Mouse (Mus musculus) embryonic facial prominence, embryonic 15.5 days (tissue): Measurements from ENCODE around the gene Mtus2. TPM values are rescaled to one million over a fixed set of nuclear protein-coding genes. Genes with fewer than 3 reads are reported as not detected.

Experiments used
- ATAC-seq: fragments of 200-750 bp; cut with Nextera tagmentation; 2 replicates; pipeline ENCODE4 v1.8.0; 2017; ENCODE audit warnings: low read depth, moderate TSS enrichment; ENCODE audit not compliant: insufficient number of reproducible peaks, low FRiP score, low TSS enrichment
- H3K27ac ChIP-seq: fragments of 300-500 bp; sonication (generic); replicated peaks from 2 replicates; pipeline ENCODE4 v1.5.1; 2015; ENCODE audit warnings: mild to moderate bottlenecking, inconsistent platforms
- H3K27me3 ChIP-seq: fragments of 300-500 bp; sonication (generic); 2 replicates; pipeline ENCODE4 v1.6.1; 2015; ENCODE audit warnings: inconsistent platforms
- H3K36me3 ChIP-seq: fragments of 300-500 bp; sonication (generic); 2 replicates; pipeline ENCODE4 v1.6.1; 2015; ENCODE audit warnings: mild to moderate bottlenecking, inconsistent platforms
- H3K4me1 ChIP-seq: fragments of 300-500 bp; sonication (generic); 2 replicates; pipeline ENCODE4 v1.6.1; 2015; ENCODE audit warnings: inconsistent platforms
- H3K4me2 ChIP-seq: fragments of 300-500 bp; sonication (generic); replicated peaks from 2 replicates; pipeline ENCODE4 v1.6.1; 2015; ENCODE audit warnings: mild to moderate bottlenecking, inconsistent platforms
- H3K4me3 ChIP-seq: fragments of 300-500 bp; sonication (generic); replicated peaks from 2 replicates; pipeline ENCODE4 v1.5.1; 2015; ENCODE audit warnings: mild to moderate bottlenecking, inconsistent platforms
- H3K9ac ChIP-seq: fragments of 300-500 bp; sonication (generic); 2 replicates; pipeline ENCODE4 v1.6.1; 2015; ENCODE audit warnings: inconsistent platforms
- H3K9me3 ChIP-seq: fragments of 300-500 bp; sonication (generic); replicated peaks from 2 replicates; pipeline ENCODE4 v1.6.1; 2016; ENCODE audit warnings: inconsistent platforms
- WGBS: fragments of 180-500 bp; shearing (Covaris S2); methylation state at CpG from one replicate; pipeline ENCODE4 v1.1.7; 2015; 5-methylcytosine and 5-hydroxymethylcytosine counted together
- polyA plus RNA-seq: library from polyadenylated mRNA; unstranded; fragments of >200 nt; fragmentation: Nextera tagmentation; extraction: Ambion mirVana; gene quantifications from 2 replicates; pipeline ENCODE4 v1.2.1, GENCODE M21; 2015

Mtus2 gene
- polyA plus RNA-seq, 1 experiment from 2014 or later, result 4.5 TPM

DNA sequence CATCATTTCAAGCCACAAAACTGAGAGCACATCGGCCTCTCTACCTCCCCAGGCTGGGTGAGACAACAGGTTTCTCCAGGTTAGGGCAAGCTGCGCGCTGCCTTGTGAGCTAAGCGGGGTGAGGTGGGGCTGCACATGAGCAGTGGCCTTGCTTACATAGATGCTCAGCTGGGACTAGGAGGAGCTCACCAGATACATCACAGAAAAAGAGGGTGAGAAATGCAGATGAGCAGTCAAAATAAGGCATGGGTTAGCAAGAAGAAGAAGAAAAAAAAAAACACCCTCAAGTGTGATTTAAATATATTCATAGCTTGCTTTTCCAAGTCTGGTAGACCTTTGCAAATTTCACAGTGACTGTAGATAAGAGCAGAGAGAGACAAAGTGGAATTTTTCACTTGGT is 254.7 kb downstream of the Mtus2 start:
- H3K4me3 ChIP-seq, result no peak overlapping the region
- WGBS, result 90% methylated on average over 4 of the region's 4 CpGs
- no peaks in the 10 kb centered on the region for H3K36me3 ChIP-seq
- no peak for ATAC-seq
- no peak overlapping the region for H3K4me2 ChIP-seq
- no peak overlapping the region for H3K9ac ChIP-seq
- no peak overlapping the region for H3K27ac ChIP-seq
- H3K9me3 ChIP-seq, result no peaks in the 10 kb centered on the region
- H3K27me3 ChIP-seq, result no peaks in the 10 kb centered on the region
- no peaks in the 10 kb centered on the region for H3K4me1 ChIP-seq

DNA sequence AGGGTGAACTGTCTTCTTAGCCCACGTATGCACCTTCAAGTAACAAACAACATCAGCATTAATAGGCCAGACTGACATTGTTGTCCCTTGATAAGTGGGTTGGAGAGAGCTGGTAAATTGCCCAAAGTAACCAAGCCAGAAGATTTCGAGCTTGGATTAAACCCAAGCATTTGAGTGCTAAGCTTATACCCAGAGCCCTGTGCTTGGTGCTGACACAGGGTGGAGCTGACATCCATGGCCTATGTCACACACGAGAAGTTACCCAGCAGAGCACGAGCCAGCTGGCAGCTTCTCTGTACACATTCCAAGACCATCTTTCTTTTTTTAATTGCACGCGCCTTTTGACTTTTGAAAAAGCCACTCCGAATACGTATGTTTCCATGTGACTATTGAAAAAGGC is 259.7 kb downstream of the Mtus2 start:
- Histone ChIP-seq H3K4me1 (no peaks in the 10 kb centered on the region), H3K9ac (no peak overlapping the region), H3K9me3 (no peaks in the 10 kb centered on the region), H3K4me2 (no peak overlapping the region), H3K27ac (no peak overlapping the region), H3K36me3 (no peaks in the 10 kb centered on the region), H3K4me3 (no peak overlapping the region), H3K27me3 (no peaks in the 10 kb centered on the region)
- ATAC-seq, result no peak
- 72% methylated on average over 8 of the region's 8 CpGs for WGBS

DNA sequence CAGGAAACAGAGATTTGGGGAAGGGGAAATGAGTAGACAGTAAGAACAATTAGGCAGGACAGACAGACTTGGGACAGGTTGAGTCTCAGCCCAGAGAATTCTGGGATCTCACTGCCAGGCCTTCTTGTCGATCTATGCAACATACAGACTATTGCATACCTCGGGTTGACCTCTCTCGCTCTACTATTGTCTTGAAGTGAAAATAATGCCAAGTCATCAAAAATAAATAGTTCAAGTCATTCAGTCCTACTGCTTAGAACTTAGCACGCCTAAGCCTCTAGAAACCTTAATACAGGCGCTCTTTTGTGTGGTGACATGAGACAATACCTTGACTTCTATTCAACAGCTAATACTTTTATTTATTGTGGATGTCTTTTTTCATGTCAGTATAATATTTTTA is 265.8 kb downstream of the Mtus2 start:
- no peaks in the 10 kb centered on the region for H3K4me1 ChIP-seq
- H3K9me3 ChIP-seq, result no peaks in the 10 kb centered on the region
- H3K27ac ChIP-seq, result no peak overlapping the region
- ATAC-seq, result no peak
- no peaks in the 10 kb centered on the region for H3K36me3 ChIP-seq
- H3K4me3 ChIP-seq, result no peak overlapping the region
- no peaks in the 10 kb centered on the region for H3K27me3 ChIP-seq
- no peak overlapping the region for H3K4me2 ChIP-seq
- H3K9ac ChIP-seq, result no peak overlapping the region
- WGBS, result 85% methylated on average over 5 of the region's 5 CpGs

DNA sequence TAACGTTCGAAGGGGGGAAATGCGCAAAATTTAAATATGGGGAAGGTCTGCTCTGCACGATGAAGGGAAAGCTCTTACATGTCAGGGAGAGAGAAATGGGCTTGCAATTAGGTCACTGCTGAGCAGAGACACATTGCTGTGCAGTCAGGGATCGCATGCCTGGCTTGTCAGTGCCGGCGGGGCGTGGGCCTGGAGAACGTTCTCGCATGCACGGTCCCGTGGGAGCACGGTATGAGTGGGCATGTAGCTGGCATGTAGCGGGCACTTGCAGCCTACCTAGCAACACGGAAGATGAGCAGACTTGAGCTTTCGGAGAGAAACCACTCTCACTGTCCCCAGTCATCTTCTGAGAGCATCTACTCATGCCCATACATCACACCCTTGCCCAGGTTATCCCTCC is 266.9 kb downstream of the Mtus2 start:
- Histone ChIP-seq H3K36me3 (no peaks in the 10 kb centered on the region), H3K4me3 (no peak overlapping the region), H3K9ac (no peak overlapping the region), H3K4me1 (no peaks in the 10 kb centered on the region), H3K4me2 (no peak overlapping the region), H3K9me3 (no peaks in the 10 kb centered on the region), H3K27me3 (no peaks in the 10 kb centered on the region), H3K27ac (no peak overlapping the region)
- WGBS, result 87% methylated on average over 16 of the region's 16 CpGs
- no peak for ATAC-seq

DNA sequence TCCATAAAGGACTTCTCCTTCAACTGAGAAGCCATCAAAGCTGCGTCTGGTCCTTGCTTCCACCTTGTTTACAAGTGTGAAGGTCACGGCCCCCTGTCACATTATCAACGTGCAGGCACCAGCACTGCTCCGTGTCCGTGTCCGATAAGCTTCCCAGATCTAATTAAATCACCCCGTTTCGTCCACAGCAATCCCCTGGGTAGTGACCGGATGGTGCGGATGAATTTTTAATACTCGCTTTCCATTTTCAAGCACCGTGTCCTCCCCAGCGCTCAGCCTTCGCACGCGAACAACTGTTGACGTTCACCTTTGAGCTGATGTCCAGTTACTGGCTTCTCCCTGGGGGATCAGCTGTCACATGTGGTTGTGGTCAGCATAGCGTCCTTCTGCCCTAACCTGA is 276.6 kb downstream of the Mtus2 start:
- H3K9ac ChIP-seq, result no peak overlapping the region
- no peaks in the 10 kb centered on the region for H3K9me3 ChIP-seq
- H3K27me3 ChIP-seq, result no peaks in the 10 kb centered on the region
- no peaks in the 10 kb centered on the region for H3K36me3 ChIP-seq
- WGBS, result 81% methylated on average over 18 of the region's 18 CpGs
- H3K27ac ChIP-seq, result no peak overlapping the region
- no peaks in the 10 kb centered on the region for H3K4me1 ChIP-seq
- ATAC-seq, result no peak
- H3K4me3 ChIP-seq, result no peak overlapping the region
- no peak overlapping the region for H3K4me2 ChIP-seq

DNA sequence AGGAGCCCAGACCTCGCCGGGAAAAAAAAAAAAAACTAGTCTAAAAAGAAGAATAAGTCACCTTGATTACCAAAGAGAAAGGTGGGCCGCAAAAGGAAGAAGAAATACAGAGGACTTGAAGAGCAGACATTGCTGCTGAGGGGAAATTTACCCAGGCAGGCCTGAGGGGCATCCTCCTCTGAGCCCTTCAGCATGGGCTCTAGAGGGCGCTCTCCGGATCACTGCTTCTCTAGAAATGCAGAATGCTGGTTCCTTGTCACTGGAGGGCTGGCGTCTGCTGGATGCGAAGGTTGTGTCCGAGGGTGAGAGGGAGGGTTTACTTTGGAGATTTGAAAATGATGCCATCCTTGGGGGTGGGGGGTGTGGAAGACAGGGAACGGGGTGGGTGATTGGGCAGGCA is 279.5 kb downstream of the Mtus2 start:
- H3K36me3 ChIP-seq, result no peaks in the 10 kb centered on the region
- no peak overlapping the region for H3K9ac ChIP-seq
- no peaks in the 10 kb centered on the region for H3K4me1 ChIP-seq
- H3K27me3 ChIP-seq, result no peaks in the 10 kb centered on the region
- ATAC-seq, result no peak
- 47% methylated on average over 9 of the region's 9 CpGs for WGBS
- H3K27ac ChIP-seq, result no peak overlapping the region
- H3K4me3 ChIP-seq, result no peak overlapping the region
- no peaks in the 10 kb centered on the region for H3K9me3 ChIP-seq
- H3K4me2 ChIP-seq, result no peak overlapping the region

DNA sequence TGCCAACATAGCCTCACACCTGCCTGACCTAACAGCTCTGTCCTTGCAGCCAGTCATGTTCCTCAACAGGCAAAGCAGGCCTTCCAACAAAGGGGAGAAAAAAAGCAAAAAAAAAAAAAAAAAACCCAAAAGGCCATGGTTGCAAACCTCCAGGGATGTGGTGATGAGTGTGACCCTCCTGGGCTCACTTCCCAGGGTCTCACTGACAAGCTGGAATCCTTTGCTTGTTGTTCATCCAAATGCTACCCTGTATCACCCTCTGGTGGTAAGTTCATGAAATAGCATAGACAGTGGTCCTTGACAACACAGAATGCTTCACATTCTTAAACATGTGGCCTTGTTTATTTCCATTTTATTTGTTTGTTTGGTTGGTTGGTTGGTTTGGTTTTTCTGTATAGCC is 281.9 kb downstream of the Mtus2 start:
- no peak overlapping the region for H3K9ac ChIP-seq
- no peak for ATAC-seq
- H3K9me3 ChIP-seq, result no peaks in the 10 kb centered on the region
- H3K4me2 ChIP-seq, result no peak overlapping the region
- no peak overlapping the region for H3K4me3 ChIP-seq
- H3K4me1 ChIP-seq, result no peaks in the 10 kb centered on the region
- H3K36me3 ChIP-seq, result no peaks in the 10 kb centered on the region
- H3K27ac ChIP-seq, result no peak overlapping the region
- no peaks in the 10 kb centered on the region for H3K27me3 ChIP-seq

DNA sequence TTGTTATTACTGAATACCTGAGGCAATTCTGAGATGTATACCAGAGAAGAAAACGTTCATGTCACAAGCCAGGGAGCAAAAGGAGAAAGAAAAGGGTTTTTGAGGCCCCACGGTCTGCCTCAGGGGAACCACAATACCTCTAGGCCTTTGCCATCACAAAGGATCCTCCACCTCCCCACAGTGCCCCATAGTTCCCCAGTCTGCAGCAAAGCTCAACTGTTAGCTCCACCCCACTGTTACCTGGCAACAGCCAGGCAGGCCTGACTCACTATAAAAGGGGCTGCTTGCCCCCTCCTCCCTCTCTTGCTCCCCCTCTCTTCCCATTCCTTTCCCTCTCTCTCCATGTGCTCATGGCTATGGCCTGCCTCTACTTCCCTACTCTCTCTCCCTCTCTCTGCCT is 282.6 kb downstream of the Mtus2 start:
- Histone ChIP-seq H3K36me3 (no peaks in the 10 kb centered on the region), H3K9ac (no peak overlapping the region), H3K27me3 (no peaks in the 10 kb centered on the region), H3K4me1 (no peaks in the 10 kb centered on the region), H3K9me3 (no peaks in the 10 kb centered on the region), H3K4me3 (no peak overlapping the region), H3K27ac (no peak overlapping the region), H3K4me2 (no peak overlapping the region)
- 25% methylated on average over 2 of the region's 2 CpGs for WGBS
- no peak for ATAC-seq

DNA sequence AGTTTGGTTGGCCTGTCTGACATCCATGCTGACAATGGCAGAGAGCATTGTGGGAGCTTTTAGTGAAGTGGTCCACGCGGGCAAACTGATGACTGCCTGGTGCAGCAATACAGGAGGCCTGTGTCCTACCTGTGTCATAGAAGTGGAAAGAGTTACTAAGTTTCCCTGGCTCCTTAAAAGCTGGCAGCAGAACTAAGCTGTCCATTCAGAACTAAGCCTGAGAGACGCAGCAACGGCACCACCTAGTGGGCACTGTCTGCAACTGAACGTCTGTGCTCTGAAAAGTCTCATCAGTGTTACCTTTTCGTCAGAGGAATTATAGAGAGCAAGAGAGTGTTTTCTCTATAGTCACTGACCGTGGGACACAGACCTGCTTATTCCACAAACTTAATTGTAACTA is 284.8 kb downstream of the Mtus2 start:
- no peaks in the 10 kb centered on the region for H3K27me3 ChIP-seq
- no peaks in the 10 kb centered on the region for H3K36me3 ChIP-seq
- H3K9ac ChIP-seq, result no peak overlapping the region
- no peak overlapping the region for H3K4me2 ChIP-seq
- H3K27ac ChIP-seq, result no peak overlapping the region
- no peak overlapping the region for H3K4me3 ChIP-seq
- ATAC-seq, result no peak
- H3K4me1 ChIP-seq, result no peaks in the 10 kb centered on the region
- no peaks in the 10 kb centered on the region for H3K9me3 ChIP-seq
- 6% methylated on average over 7 of the region's 7 CpGs for WGBS

DNA sequence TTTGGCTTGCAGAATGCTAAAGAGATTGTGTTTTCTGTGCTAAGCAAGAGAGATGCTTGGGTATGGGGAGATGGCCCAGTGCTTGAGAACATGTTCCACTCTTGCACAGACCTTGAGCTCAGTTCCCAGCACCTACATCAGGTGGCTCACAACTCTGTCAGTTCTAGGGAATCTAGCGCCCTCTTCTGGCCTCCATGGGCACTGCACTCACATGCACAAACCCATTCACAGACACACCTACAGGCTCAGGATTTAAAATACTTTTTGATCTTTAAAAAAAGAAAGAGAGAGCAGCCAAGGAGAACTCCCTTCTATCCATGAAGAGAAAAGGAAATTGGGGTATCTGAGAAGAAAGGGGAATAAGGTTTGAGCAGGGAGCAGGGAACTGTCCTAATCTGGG is 287.4 kb downstream of the Mtus2 start:
- H3K27me3 ChIP-seq, result no peaks in the 10 kb centered on the region
- H3K9me3 ChIP-seq, result no peaks in the 10 kb centered on the region
- peaks cover 3% of the 10 kb centered on the region; the same call in 1 of the 2 replicates for H3K4me1 ChIP-seq
- no peak overlapping the region for H3K4me2 ChIP-seq
- no peak for ATAC-seq
- no peak overlapping the region for H3K4me3 ChIP-seq
- no peaks in the 10 kb centered on the region for H3K36me3 ChIP-seq
- H3K9ac ChIP-seq, result no peak overlapping the region
- 39% methylated on average over 1 of the region's 1 CpGs for WGBS
- no peak overlapping the region for H3K27ac ChIP-seq

DNA sequence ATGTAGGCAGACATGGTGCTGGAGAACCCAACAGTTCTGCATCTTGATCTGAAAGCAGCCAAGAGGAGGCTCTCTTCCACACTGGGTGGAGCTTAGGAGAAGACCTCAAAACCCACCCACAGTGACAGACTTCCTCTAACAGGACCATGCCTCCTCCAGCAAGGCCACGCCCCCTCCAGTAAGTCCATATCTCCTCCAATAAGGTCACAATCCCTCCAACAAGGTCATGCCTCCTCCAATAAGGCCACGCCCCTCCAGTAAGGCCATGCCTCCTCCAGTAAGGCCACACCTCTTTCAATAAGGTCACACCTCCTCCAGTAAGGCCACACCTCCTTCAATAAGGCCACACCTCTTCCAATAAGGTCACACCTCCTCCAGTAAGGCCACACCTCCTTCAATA is 288.3 kb downstream of the Mtus2 start:
- Histone ChIP-seq H3K27ac (no peak overlapping the region), H3K9me3 (no peaks in the 10 kb centered on the region), H3K36me3 (no peaks in the 10 kb centered on the region), H3K4me3 (no peak overlapping the region), H3K4me1 (peaks cover 3% of the 10 kb centered on the region; the same call in 1 of the 2 replicates), H3K9ac (no peak overlapping the region), H3K4me2 (no peak overlapping the region), H3K27me3 (no peaks in the 10 kb centered on the region)
- whole genome bisulfite sequencing, result 84% methylated on average over 2 of the region's 2 CpGs
- no peak for ATAC-seq

DNA sequence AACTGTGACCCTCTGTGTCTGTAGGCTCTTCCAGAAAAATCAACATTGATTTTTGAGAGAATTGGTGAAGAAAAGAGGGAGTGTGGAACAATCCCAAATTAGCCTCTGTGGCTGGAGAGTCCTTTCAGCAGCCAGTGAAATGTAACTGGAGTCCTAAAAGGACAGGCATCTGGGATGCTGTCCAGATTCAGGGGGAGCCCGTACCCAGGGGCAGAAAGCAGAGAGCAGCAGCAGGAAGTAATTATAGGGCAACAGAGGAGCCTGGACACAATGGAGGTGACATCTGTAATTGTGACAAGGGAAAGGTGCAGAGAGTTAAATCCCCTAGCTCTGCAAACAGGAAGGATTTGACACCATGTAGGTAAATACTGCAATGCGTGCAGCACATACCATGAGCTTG is 291.1 kb downstream of the Mtus2 start:
- H3K4me3 ChIP-seq, result no peak overlapping the region
- 6% methylated on average over 2 of the region's 2 CpGs for WGBS
- ATAC-seq, result no peak
- H3K4me2 ChIP-seq, result no peak overlapping the region
- no peaks in the 10 kb centered on the region for H3K9me3 ChIP-seq
- H3K36me3 ChIP-seq, result no peaks in the 10 kb centered on the region
- H3K4me1 ChIP-seq, result peaks cover 3% of the 10 kb centered on the region; the same call in 1 of the 2 replicates
- H3K27ac ChIP-seq, result no peak overlapping the region
- no peak overlapping the region for H3K9ac ChIP-seq
- no peaks in the 10 kb centered on the region for H3K27me3 ChIP-seq
